Mouse (Mus musculus) heart, embryonic 11.5 days (tissue): ENCODE measurements around the gene Nme9. TPM values are rescaled to one million over a fixed set of nuclear protein-coding genes. Genes with fewer than 3 reads are reported as not detected.

Experiments used
- ATAC-seq: fragments of 200-750 bp; cut with Nextera tagmentation; replicated peaks from 2 replicates; pipeline ENCODE4 v1.8.0; 2017; ENCODE audit warnings: moderate library complexity; ENCODE audit not compliant: insufficient number of reproducible peaks, low FRiP score, low TSS enrichment
- H3K27ac ChIP-seq: fragments of 300-500 bp; sonication (generic); 2 replicates; pipeline ENCODE4 v1.5.1; 2014; ENCODE audit warnings: mild to moderate bottlenecking, low read depth, low read length
- H3K27me3 ChIP-seq: fragments of 300-500 bp; sonication (generic); 2 replicates; pipeline ENCODE4 v1.6.1; 2014; ENCODE audit warnings: mild to moderate bottlenecking, low read length, mixed read lengths; ENCODE audit not compliant: control insufficient read depth, insufficient read depth
- H3K36me3 ChIP-seq: fragments of 300-500 bp; sonication (generic); 2 replicates; pipeline ENCODE4 v1.6.1; 2014; ENCODE audit warnings: mild to moderate bottlenecking, low read length, moderate library complexity, mixed read lengths; ENCODE audit not compliant: control insufficient read depth, insufficient read depth
- H3K4me1 ChIP-seq: fragments of 300-500 bp; sonication (generic); 2 replicates; pipeline ENCODE4 v1.6.1; 2014; ENCODE audit warnings: low read length; ENCODE audit not compliant: control insufficient read depth, insufficient read depth
- H3K4me2 ChIP-seq: fragments of 300-500 bp; sonication (generic); 2 replicates; pipeline ENCODE4 v1.6.1; 2014; ENCODE audit warnings: mild to moderate bottlenecking, moderate library complexity
- H3K4me3 ChIP-seq: fragments of 300-500 bp; sonication (generic); 2 replicates; pipeline ENCODE4 v1.5.1; 2014; ENCODE audit warnings: low read depth, low read length
- H3K9ac ChIP-seq: fragments of 300-500 bp; sonication (generic); 2 replicates; pipeline ENCODE4 v1.6.1; 2014; ENCODE audit warnings: mild to moderate bottlenecking, low read depth, low read length, moderate library complexity
- H3K9me3 ChIP-seq: fragments of 300-500 bp; sonication (generic); replicated peaks from 2 replicates; pipeline ENCODE4 v1.6.1; 2016; ENCODE audit warnings: low read length; ENCODE audit not compliant: control insufficient read depth
- WGBS: fragments of 180-500 bp; shearing (Covaris S2); extraction: QIAGEN DNeasy Blood & Tissue Kit; methylation state at CpG from one replicate; pipeline ENCODE4 v1.1.7; 2014; ENCODE audit not compliant: insufficient replicate concordance; 5-methylcytosine and 5-hydroxymethylcytosine counted together
- polyA plus RNA-seq: library from polyadenylated mRNA; unstranded; fragments of >200 nt; fragmentation: Nextera tagmentation; extraction: Ambion mirVana; gene quantifications from 2 replicates; pipeline ENCODE4 v1.2.1, GENCODE M21; 2014

Gene Nme9
- polyA plus RNA-seq, 1 experiment from 2014 or later, result 0.19 TPM

DNA sequence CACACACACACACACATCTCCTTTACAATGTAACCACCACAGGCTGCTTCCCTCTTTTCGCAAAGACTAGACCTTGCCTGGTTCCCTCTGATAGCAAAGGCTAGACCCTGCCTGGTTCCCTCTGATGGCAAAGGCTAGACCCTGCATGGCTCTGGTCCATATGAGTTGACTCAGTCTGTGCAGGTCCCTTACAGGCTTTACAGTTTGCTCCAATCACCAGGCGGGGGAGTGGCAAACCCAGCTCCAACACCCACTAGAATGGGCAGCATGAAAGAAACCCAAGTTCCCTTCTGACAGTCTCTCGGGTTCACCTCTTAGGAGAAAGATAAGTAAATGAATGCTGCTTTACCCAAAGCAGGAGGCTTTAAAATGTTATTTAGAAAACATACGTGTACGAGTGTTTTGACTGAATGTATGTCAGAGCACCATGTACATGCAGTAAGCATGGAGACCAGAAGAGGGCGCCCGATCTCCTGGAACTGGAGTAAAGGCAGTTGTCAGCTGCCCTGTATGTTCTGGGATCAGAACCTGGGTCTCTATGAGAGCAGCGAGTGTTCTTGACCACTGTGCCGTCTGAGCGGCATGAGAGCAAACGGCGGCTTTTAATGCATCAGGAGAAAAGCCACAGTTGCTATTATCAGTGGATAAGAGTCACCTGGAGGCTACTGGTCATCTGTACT is 7.4 kb downstream of the Nme9 start:
- Histone ChIP-seq H3K4me3 (no peak overlapping the region), H3K36me3 (no peaks in the 10 kb centered on the region), H3K27me3 (no peaks in the 10 kb centered on the region; the same call in 1 of the 2 replicates), H3K4me1 (no peaks in the 10 kb centered on the region), H3K9me3 (no peaks in the 10 kb centered on the region), H3K27ac (no peak overlapping the region), H3K4me2 (no peak overlapping the region), H3K9ac (no peak overlapping the region)
- WGBS, result 38% methylated on average over 12 of the region's 12 CpGs
- ATAC-seq, result no peak

DNA sequence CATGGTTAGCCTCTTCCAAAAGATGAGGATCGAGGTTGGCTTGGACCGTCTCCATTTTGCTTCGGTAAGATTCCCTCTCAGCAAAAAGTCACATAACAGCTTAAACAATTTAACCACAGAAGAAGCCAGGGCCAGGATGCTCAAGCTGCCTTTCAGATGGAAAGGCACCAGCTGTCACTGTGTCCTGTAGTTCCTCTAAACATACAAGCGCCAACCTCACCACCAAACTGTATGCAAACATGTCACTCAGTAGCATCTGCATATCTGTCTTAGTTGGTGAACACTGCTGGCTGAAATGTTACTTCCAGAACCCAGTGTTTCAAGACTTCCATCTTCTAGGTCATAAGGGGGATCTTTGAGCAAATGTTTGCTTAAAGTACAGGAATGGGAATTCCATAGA is 8.5 kb downstream of the Nme9 start:
- no peak for ATAC-seq
- no peaks in the 10 kb centered on the region for H3K36me3 ChIP-seq
- no peaks in the 10 kb centered on the region; the same call in 1 of the 2 replicates for H3K27me3 ChIP-seq
- no peaks in the 10 kb centered on the region for H3K9me3 ChIP-seq
- H3K27ac ChIP-seq, result no peak overlapping the region
- no peak overlapping the region for H3K4me3 ChIP-seq
- H3K9ac ChIP-seq, result no peak overlapping the region
- WGBS, result 85% methylated on average over 4 of the region's 4 CpGs
- H3K4me2 ChIP-seq, result no peak overlapping the region
- no peaks in the 10 kb centered on the region for H3K4me1 ChIP-seq

DNA sequence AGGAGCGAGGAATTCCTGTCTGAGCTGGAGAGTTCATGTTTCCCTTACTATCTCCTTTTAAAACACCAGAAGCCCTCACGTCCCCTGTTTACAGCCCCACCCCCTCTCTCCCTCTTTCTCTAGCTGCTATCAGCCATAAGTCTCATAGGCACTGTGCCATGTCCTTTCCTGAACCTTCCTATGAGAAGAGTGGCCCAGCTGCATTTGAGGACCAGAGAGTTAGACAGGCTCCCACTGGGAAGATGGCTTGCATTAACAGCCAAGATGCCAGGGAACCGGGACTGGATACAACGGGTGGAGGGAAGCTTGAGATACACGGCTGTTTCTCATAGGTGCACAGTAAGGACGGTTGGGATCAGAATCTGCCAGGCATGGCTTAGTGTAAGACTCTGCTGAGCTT is 13.6 kb downstream of the Nme9 start:
- Histone ChIP-seq H3K4me1 (no peaks in the 10 kb centered on the region), H3K4me3 (no peak overlapping the region), H3K36me3 (no peaks in the 10 kb centered on the region), H3K9me3 (no peaks in the 10 kb centered on the region), H3K27me3 (no peaks in the 10 kb centered on the region; the same call in 1 of the 2 replicates), H3K4me2 (no peak overlapping the region), H3K27ac (no peak overlapping the region), H3K9ac (no peak overlapping the region)
- 77% methylated on average over 6 of the region's 6 CpGs for WGBS
- ATAC-seq, result no peak

DNA sequence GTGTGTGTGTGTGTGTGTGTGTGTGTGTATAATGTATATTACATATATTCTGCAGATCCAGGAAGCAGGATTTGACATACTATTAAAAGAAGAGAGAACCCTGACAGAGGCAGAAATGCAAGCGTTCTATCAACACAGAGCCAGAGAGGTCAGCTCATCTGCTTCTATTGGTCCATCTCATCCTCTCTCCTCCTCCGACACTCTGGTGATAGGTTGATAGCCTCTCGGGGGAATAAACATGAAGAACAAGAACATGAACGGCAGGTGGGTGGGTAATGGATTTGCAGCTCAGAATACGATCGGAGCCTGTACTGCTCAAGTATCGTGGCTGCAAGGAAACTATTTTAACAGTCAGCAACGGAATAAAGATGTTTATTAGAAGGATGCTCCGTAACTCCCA is 17.3 kb downstream of the Nme9 start:
- no peak overlapping the region for H3K9ac ChIP-seq
- H3K36me3 ChIP-seq, result no peaks in the 10 kb centered on the region
- no peak overlapping the region for H3K4me2 ChIP-seq
- H3K27ac ChIP-seq, result no peak overlapping the region
- whole genome bisulfite sequencing, result 82% methylated on average over 9 of the region's 9 CpGs
- no peak overlapping the region for H3K4me3 ChIP-seq
- H3K9me3 ChIP-seq, result no peaks in the 10 kb centered on the region
- H3K27me3 ChIP-seq, result no peaks in the 10 kb centered on the region
- H3K4me1 ChIP-seq, result no peaks in the 10 kb centered on the region
- no peak for ATAC-seq

DNA sequence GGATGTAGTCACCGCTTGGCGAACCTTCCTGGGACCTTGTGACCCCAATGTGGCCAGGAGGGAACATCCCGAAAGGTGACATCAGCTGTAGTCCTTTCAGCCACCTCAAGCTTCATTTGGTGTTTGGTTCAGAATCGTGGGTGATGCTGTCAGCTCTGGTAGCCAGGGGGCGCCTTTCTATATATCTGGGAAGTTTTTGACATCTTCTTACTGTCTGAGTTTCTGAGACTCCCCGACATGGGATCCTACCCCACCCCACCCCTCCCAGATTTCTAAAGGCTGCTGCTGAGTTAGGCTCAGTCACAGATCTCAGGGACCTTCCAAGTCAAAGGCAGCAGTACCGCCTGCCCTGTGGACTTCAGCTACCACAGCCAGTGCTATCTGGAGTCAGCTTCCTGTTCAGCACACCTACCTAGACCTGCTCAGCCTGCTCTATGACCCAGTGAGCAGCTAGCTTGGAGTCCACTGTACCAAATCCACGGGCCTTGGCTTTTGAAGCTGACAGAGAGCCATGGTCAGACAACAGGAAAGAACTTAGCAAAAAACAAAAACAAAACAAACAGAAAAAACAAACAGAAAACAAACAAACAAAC is 18.5 kb downstream of the Nme9 start:
- no peak overlapping the region for H3K27ac ChIP-seq
- H3K9ac ChIP-seq, result no peak overlapping the region
- no peak overlapping the region for H3K4me3 ChIP-seq
- H3K9me3 ChIP-seq, result no peaks in the 10 kb centered on the region
- ATAC-seq, result no peak
- WGBS, result 63% methylated on average over 8 of the region's 8 CpGs
- H3K27me3 ChIP-seq, result no peaks in the 10 kb centered on the region
- no peaks in the 10 kb centered on the region for H3K4me1 ChIP-seq
- no peaks in the 10 kb centered on the region for H3K36me3 ChIP-seq
- no peak overlapping the region for H3K4me2 ChIP-seq

DNA sequence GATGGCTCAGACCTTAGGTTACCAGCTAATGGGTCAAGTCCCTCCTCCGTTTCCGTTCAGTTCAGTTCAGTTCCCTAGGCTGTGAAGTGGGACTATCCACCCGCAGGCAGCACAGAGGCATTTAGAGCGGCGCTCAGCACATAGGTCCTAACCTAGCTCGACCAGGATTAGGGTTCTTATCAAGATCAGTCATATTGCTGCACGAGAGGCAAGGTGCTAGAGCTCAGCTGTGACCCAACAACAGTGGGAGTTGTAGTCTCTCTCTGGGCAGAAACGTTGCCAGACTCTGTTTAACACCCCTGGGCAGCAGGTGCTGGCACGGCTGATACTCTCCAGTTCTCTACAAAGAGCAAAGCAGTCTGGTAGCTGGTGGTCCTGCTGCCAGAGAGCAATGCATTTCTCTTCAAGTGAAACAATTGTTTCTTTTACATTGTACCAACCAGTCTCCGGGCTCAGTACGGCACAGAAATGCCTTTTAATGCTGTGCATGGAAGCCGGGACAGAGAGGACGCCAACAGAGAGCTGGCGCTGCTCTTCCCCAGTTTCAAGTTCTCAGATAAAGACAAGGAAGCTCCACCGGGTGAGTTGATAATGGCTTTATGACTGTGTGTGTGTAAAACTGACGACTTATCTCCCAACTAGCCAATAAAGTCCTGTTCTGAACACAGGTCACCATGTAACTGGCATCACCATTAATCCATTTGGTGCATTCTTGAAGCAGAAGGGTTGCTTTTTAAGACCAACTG is 19.2 kb downstream of the Nme9 start:
- no peak overlapping the region for H3K9ac ChIP-seq
- H3K4me1 ChIP-seq, result no peaks in the 10 kb centered on the region
- H3K4me3 ChIP-seq, result no peak overlapping the region
- whole genome bisulfite sequencing, result 61% methylated on average over 16 of the region's 16 CpGs
- no peak overlapping the region for H3K27ac ChIP-seq
- ATAC-seq, result no peak
- no peaks in the 10 kb centered on the region for H3K27me3 ChIP-seq
- no peaks in the 10 kb centered on the region for H3K36me3 ChIP-seq
- H3K4me2 ChIP-seq, result no peak overlapping the region
- no peaks in the 10 kb centered on the region for H3K9me3 ChIP-seq

DNA sequence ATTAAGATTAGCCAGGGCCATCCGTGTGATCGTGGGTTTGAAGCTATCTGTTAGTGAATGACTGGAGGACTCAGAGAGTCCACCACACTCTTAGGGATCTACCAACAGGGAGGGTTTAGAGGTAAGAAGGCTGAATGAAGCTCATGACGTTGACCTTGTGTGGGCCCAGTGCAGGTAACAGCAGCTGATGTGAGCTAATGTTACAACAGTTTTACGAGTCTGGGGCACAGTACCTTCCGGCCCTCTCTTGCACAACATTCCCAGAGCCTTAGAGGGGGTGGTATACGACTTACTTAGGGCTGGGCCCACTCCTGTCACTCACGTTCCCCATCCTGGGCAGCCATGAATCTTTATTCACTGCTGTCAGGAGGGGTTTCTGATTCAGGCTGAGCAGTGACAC is 20.1 kb downstream of the Nme9 start:
- no peak overlapping the region for H3K4me2 ChIP-seq
- H3K9me3 ChIP-seq, result no peaks in the 10 kb centered on the region
- H3K9ac ChIP-seq, result no peak overlapping the region
- no peak for ATAC-seq
- no peaks in the 10 kb centered on the region for H3K4me1 ChIP-seq
- no peak overlapping the region for H3K4me3 ChIP-seq
- H3K36me3 ChIP-seq, result peaks cover 3% of the 10 kb centered on the region; the same call in 1 of the 2 replicates
- WGBS, result 81% methylated on average over 7 of the region's 7 CpGs
- H3K27ac ChIP-seq, result no peak overlapping the region
- H3K27me3 ChIP-seq, result no peaks in the 10 kb centered on the region

DNA sequence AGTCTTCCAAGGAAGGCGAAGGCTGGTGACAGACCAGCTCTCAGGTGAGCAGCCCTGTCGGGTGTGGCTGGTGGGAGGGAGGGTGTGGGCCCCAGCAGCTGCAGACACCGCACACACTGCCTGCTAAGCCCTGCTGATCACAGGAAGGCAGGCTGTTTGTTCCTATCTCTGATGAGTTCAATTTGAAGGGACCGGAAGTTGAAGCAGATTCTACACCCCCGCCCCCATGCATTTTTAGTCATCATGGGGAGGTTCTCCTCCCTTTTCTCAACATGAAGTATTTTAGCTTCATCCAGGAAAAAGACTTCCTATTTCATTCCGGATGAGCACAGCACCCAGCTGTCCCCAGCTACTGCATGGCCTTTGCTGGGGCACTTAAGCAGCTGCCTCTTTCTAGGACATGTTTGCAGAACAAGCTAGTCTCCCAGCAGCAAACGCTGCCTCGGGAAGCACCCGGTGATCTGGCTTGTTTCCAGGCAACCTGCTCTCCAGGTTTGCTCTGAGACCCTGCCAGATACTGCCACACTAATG is 28.0 kb downstream of the Nme9 start:
- ATAC-seq, result no peak
- Histone ChIP-seq H3K4me1 (0 out of 2 replicates have a peak, but pooled peaks cover 4% of the 10 kb centered on the region), H3K27ac (no peak overlapping the region), H3K4me3 (no peak overlapping the region), H3K27me3 (no peaks in the 10 kb centered on the region), H3K36me3 (peaks cover 3% of the 10 kb centered on the region; the same call in 1 of the 2 replicates), H3K4me2 (no peak overlapping the region), H3K9ac (no peak overlapping the region), H3K9me3 (no peaks in the 10 kb centered on the region)
- 65% methylated on average over 9 of the region's 9 CpGs for WGBS
